26 mouse cellular contexts compared by ENCODE assay signal in genomic region chr9:102962093-102962788, GRCm38 (mm10). TPM values are rescaled to one million over a fixed set of nuclear protein-coding genes. Genes with fewer than 3 reads are reported as not detected.
A peak's percentile ranks its signal among the peaks of the same experiment; 100 is the strongest.
DNase-seq lines count a peak whose midpoint lies in the region; ATAC-seq and TF ChIP-seq lines count a peak whose summit lies in the region.
"Had no signal": no experiment of that assay in that cellular context is flagged by ENCODE, and none has a peak within 500 bp of the region (broad histone marks: within the 10 kb centered on the region; RNA-seq: fewer than 3 reads in every experiment).

No protein-coding gene starts in this region.

- H3K9me3 ChIP-seq in intestine, postnatal 0 days (ENCODE audit: control insufficient read depth): no peaks in the 10 kb centered on the region
- no peaks in the 10 kb centered on the region for H3K9me3 ChIP-seq in forebrain, embryonic 10.5 days
- H3K9me3 ChIP-seq: forebrain, embryonic 15.5 days; heart, embryonic 12.5 days; hindbrain, embryonic 10.5 days; hindbrain, embryonic 15.5 days; limb, embryonic 13.5 days; midbrain, embryonic 12.5 days; neural tube, embryonic 13.5 days had no signal

- no peak for DNase-seq in testis, postnatal 14 days (ENCODE audit: low spot score)
- DNase-seq in R1 (ENCODE audit: low read depth, low spot score): peak; percentile 79
- no peak for DNase-seq in layer of hippocampus, adult 9-10 months (ENCODE audit: low spot score)
- DNase-seq in forebrain, embryonic 10.5 days (ENCODE audit: extremely low spot score, low spot score): no peak
- DNase-seq: adrenal gland, adult 8-10 months; B cell, adult 2 months; cerebellum, adult 8-10 months; cerebellum, postnatal 25 days; gastrocnemius, postnatal 25 days; heart, adult 18-20 months; heart, postnatal 10 days; kidney, adult 8-10 months; kidney, postnatal 10 days; layer of hippocampus, adult 9-11 months; lung, postnatal 36 days had no signal

- H3K4me3 ChIP-seq in testis, adult 2 months (ENCODE audit: control insufficient read depth, low read depth, low read length): peak overlapping the region; percentile 46
- no peak overlapping the region for H3K4me3 ChIP-seq in intestine, postnatal 0 days (ENCODE audit: low read depth, low read length)
- no peak overlapping the region for H3K4me3 ChIP-seq in forebrain, embryonic 10.5 days
- H3K4me3 ChIP-seq: forebrain, embryonic 15.5 days; heart, embryonic 12.5 days; hindbrain, embryonic 10.5 days; hindbrain, embryonic 15.5 days; limb, embryonic 13.5 days; midbrain, embryonic 12.5 days; neural tube, embryonic 13.5 days had no signal

- H3K36me3 ChIP-seq in testis, adult 2 months (ENCODE audit: control insufficient read depth, insufficient read depth, low read length): no peaks in the 10 kb centered on the region
- no peaks in the 10 kb centered on the region for H3K36me3 ChIP-seq in intestine, postnatal 0 days (ENCODE audit: control insufficient read depth, insufficient read depth)
- no peaks in the 10 kb centered on the region for H3K36me3 ChIP-seq in forebrain, embryonic 10.5 days (replicated peaks)
- H3K36me3 ChIP-seq: forebrain, embryonic 15.5 days; heart, embryonic 12.5 days; hindbrain, embryonic 10.5 days; hindbrain, embryonic 15.5 days; limb, embryonic 13.5 days; midbrain, embryonic 12.5 days; neural tube, embryonic 13.5 days had no signal

- ATAC-seq in intestine, postnatal 0 days: peak; percentile 28; the same call in 1 of the 2 replicates
- ATAC-seq: forebrain, embryonic 15.5 days; inflammation-experienced regulatory T-cells, adult 6 months had no signal

- H3K4me2 ChIP-seq in intestine, postnatal 0 days (replicated peaks; ENCODE audit: low read depth): no peak overlapping the region
- H3K4me2 ChIP-seq: forebrain, embryonic 15.5 days; heart, embryonic 12.5 days; hindbrain, embryonic 15.5 days; limb, embryonic 13.5 days; liver, embryonic 11.5 days; midbrain, embryonic 12.5 days; neural tube, embryonic 13.5 days had no signal

- 75% methylated on average over 10 of the region's 10 CpGs for WGBS in intestine, postnatal 0 days
- 76% methylated on average over 10 of the region's 10 CpGs for WGBS in forebrain, embryonic 10.5 days

- H3K9ac ChIP-seq in intestine, postnatal 0 days (ENCODE audit: low read depth, low read length): no peak overlapping the region
- H3K9ac ChIP-seq: forebrain, embryonic 15.5 days; heart, embryonic 12.5 days; hindbrain, embryonic 15.5 days; limb, embryonic 13.5 days; midbrain, embryonic 12.5 days; neural tube, embryonic 13.5 days had no signal

- peaks cover 16% of the 10 kb centered on the region for H3K4me1 ChIP-seq in testis, adult 2 months (ENCODE audit: control insufficient read depth, insufficient read depth, low read length)
- 0 out of 2 replicates have a peak, but pooled peaks cover 5% of the 10 kb centered on the region for H3K4me1 ChIP-seq in intestine, postnatal 0 days (replicated peaks; ENCODE audit: control insufficient read depth, insufficient read depth, low read length)
- peaks cover 22% of the 10 kb centered on the region for H3K4me1 ChIP-seq in forebrain, embryonic 10.5 days
- H3K4me1 ChIP-seq: forebrain, embryonic 15.5 days; hindbrain, embryonic 15.5 days had no signal

- no peak overlapping the region for H3K27ac ChIP-seq in testis, adult 2 months (ENCODE audit: control insufficient read depth, insufficient read depth, low read depth, low read length)
- H3K27ac ChIP-seq in intestine, postnatal 0 days (ENCODE audit: low read depth, low read length): no peak overlapping the region
- no peak overlapping the region for H3K27ac ChIP-seq in forebrain, embryonic 10.5 days
- H3K27ac ChIP-seq: forebrain, embryonic 15.5 days; hindbrain, embryonic 10.5 days; hindbrain, embryonic 15.5 days; limb, embryonic 13.5 days; midbrain, embryonic 12.5 days; neural tube, embryonic 13.5 days had no signal

- no peak for TF ChIP-seq CTCF in testis, adult 2 months (IDR thresholded peaks at IDR 0.05; ENCODE audit: control insufficient read depth, insufficient read depth, insufficient replicate concordance, low read depth, low read length)
- no peak for TF ChIP-seq CTCF in intestine, postnatal 0 days (IDR thresholded peaks at IDR 0.05; ENCODE audit: low read depth)

- no peaks in the 10 kb centered on the region for H3K27me3 ChIP-seq in testis, adult 2 months (ENCODE audit: control insufficient read depth, insufficient read depth, low read length)
- H3K27me3 ChIP-seq in intestine, postnatal 0 days (replicated peaks; ENCODE audit: control insufficient read depth, insufficient read depth, low read length): no peaks in the 10 kb centered on the region
- no peaks in the 10 kb centered on the region for H3K27me3 ChIP-seq in forebrain, embryonic 10.5 days (ENCODE audit: poor library complexity, severe bottlenecking)
- H3K27me3 ChIP-seq: forebrain, embryonic 15.5 days; heart, embryonic 12.5 days; hindbrain, embryonic 15.5 days; limb, embryonic 13.5 days; midbrain, embryonic 12.5 days; neural tube, embryonic 13.5 days had no signal

- no peak for TF ChIP-seq POLR2A in testis, adult 2 months (IDR thresholded peaks at IDR 0.05; ENCODE audit: control insufficient read depth, low read depth, low read length)

RNA-seq across cellular contexts. Expression of gene Slco2a1, which starts 26.3 kb away (rescaled TPM):
- polyA plus RNA-seq in testis, adult 2 months (2012; rRNA removed): 2.4 and 6.7 TPM in 2 replicates
- polyA plus RNA-seq in intestine, postnatal 0 days (2015; fragmentation: Nextera tagmentation; extraction: Ambion mirVana): 41.2 and 45.9 TPM in 2 replicates
- 0.12 and 0.34 TPM in 2 replicates for polyA plus RNA-seq in forebrain, embryonic 10.5 days (2016; fragmentation: Nextera tagmentation; extraction: Ambion mirVana)
